Mouse (Mus musculus): ENCODE results near the gene Dnajc5g. TPM values are rescaled to one million over a fixed set of nuclear protein-coding genes. Genes with fewer than 3 reads are reported as not detected.

Gene Dnajc5g
- polyA plus RNA-seq, 1 experiment, result not detected

- Histone ChIP-seq H3K36me3 (ENCODE audit: control insufficient read depth, insufficient read depth, low read length) (peaks cover 15% of the 10 kb centered on the region; the same call in 1 of the 2 replicates), H3K27me3 (ENCODE audit: control insufficient read depth, insufficient read depth, low read length) (no peaks in the 10 kb centered on the region), H3K4me3 (ENCODE audit: low read depth, low read length) (no peak overlapping the region), H3K27ac (ENCODE audit: insufficient read depth, low read depth, low read length) (no peak overlapping the region), H3K4me1 (ENCODE audit: control insufficient read depth, insufficient read depth, insufficient read length, low read length) (peaks cover 2% of the 10 kb centered on the region; the same call in 1 of the 2 replicates)
- TF ChIP-seq CTCF (IDR thresholded peaks at IDR 0.05; ENCODE audit: extremely low read depth, insufficient read length, insufficient replicate concordance, low read depth, low read length) (no peak), POLR2A (IDR thresholded peaks at IDR 0.05; ENCODE audit: low read depth, low read length) (no peak)
- WGBS, result 68% methylated on average over 3 of the region's 3 CpGs
Measured at GRCm38 (mm10) chr5:31080795-31081164, 25.3 kb upstream of the Dnajc5g start.

DNA sequence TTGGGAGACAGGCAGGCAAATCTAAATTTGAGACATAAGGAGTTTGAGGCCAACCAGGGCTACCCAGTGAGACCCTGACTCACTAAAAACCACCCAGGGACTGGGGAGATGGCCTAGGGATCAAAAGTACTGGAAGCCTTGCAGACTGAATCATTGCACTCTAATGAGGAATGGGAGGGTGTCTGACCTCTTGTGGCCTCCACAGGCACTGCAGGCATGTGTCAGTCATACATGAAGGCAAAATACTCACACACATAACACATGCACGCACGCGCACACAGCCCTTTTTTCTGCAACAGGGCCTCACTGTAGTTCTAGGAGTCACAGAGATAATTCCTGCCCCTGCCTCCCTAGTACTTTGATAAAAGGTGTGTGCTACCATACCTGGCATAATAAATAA lies 24.7 kb upstream of the Dnajc5g start:
- WGBS, result 86% methylated on average over 3 of the region's 3 CpGs
- Histone ChIP-seq H3K36me3 (ENCODE audit: control insufficient read depth, insufficient read depth, low read length) (peaks cover 13% of the 10 kb centered on the region; the same call in 1 of the 2 replicates), H3K27me3 (ENCODE audit: control insufficient read depth, insufficient read depth, low read length) (no peaks in the 10 kb centered on the region), H3K4me3 (ENCODE audit: low read depth, low read length) (no peak overlapping the region), H3K4me1 (ENCODE audit: control insufficient read depth, insufficient read depth, insufficient read length, low read length) (peaks cover 2% of the 10 kb centered on the region; the same call in 1 of the 2 replicates), H3K27ac (ENCODE audit: insufficient read depth, low read depth, low read length) (no peak overlapping the region)
- TF ChIP-seq CTCF (IDR thresholded peaks at IDR 0.05; ENCODE audit: extremely low read depth, insufficient read length, insufficient replicate concordance, low read depth, low read length), result peak; percentile 74; the same call in 1 of the 2 replicates
- TF ChIP-seq POLR2A (IDR thresholded peaks at IDR 0.05; ENCODE audit: low read depth, low read length), result no peak

- 21% methylated on average over 5 of the region's 5 CpGs for WGBS
- Histone ChIP-seq H3K36me3 (ENCODE audit: control insufficient read depth, insufficient read depth, low read length) (peaks cover 7% of the 10 kb centered on the region; the same call in 1 of the 2 replicates), H3K4me1 (ENCODE audit: control insufficient read depth, insufficient read depth, insufficient read length, low read length) (peaks cover 2% of the 10 kb centered on the region; the same call in 1 of the 2 replicates), H3K4me3 (ENCODE audit: low read depth, low read length) (no peak overlapping the region), H3K27me3 (ENCODE audit: control insufficient read depth, insufficient read depth, low read length) (no peaks in the 10 kb centered on the region), H3K27ac (ENCODE audit: insufficient read depth, low read depth, low read length) (no peak overlapping the region)
- TF ChIP-seq POLR2A (IDR thresholded peaks at IDR 0.05; ENCODE audit: low read depth, low read length), result no peak
- TF ChIP-seq CTCF (IDR thresholded peaks at IDR 0.05; ENCODE audit: extremely low read depth, insufficient read length, insufficient replicate concordance, low read depth, low read length), result peak; percentile 47; the same call in 1 of the 2 replicates
Measured at GRCm38 (mm10) chr5:31082355-31082754, 23.7 kb upstream of the Dnajc5g start.

GRCm38 (mm10) chr5:31082935-31083625 lies 23.0 kb upstream of the Dnajc5g start:
- TF ChIP-seq CTCF (IDR thresholded peaks at IDR 0.05; ENCODE audit: extremely low read depth, insufficient read length, insufficient replicate concordance, low read depth, low read length), result no peak
- TF ChIP-seq POLR2A (IDR thresholded peaks at IDR 0.05; ENCODE audit: low read depth, low read length), result no peak
- H3K4me1 ChIP-seq (ENCODE audit: control insufficient read depth, insufficient read depth, insufficient read length, low read length), result peaks cover 2% of the 10 kb centered on the region; the same call in 1 of the 2 replicates
- no peaks in the 10 kb centered on the region for H3K27me3 ChIP-seq (ENCODE audit: control insufficient read depth, insufficient read depth, low read length)
- peaks cover 4% of the 10 kb centered on the region; the same call in 1 of the 2 replicates for H3K36me3 ChIP-seq (ENCODE audit: control insufficient read depth, insufficient read depth, low read length)
- 37% methylated on average over 12 of the region's 12 CpGs for WGBS
- H3K27ac ChIP-seq (ENCODE audit: insufficient read depth, low read depth, low read length), result no peak overlapping the region
- no peak overlapping the region for H3K4me3 ChIP-seq (ENCODE audit: low read depth, low read length)

DNA sequence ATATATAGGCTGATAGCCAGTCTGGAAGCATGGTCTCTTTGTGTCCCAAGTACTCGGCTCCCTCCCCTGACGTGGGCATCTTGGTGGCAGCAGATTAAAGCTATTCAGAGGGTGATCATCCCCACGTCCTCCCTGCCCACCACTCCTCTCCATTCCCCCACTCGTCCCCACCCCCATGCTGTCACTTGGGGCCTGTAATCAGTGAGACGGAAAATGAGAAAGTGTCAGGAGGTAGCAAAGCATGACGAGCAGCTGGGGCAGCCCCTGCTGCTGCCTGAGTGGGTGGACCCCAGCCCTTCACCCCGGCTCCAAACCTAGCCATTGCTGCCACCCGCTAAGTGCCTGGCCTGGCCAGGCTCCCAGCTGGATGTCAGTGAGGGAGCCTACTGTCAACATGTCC lies 22.1 kb upstream of the Dnajc5g start:
- Histone ChIP-seq H3K4me3 (ENCODE audit: low read depth, low read length) (no peak overlapping the region), H3K4me1 (ENCODE audit: control insufficient read depth, insufficient read depth, insufficient read length, low read length) (peaks cover 2% of the 10 kb centered on the region; the same call in 1 of the 2 replicates), H3K36me3 (ENCODE audit: control insufficient read depth, insufficient read depth, low read length) (no peaks in the 10 kb centered on the region), H3K27ac (ENCODE audit: insufficient read depth, low read depth, low read length) (no peak overlapping the region), H3K27me3 (ENCODE audit: control insufficient read depth, insufficient read depth, low read length) (no peaks in the 10 kb centered on the region)
- WGBS, result 53% methylated on average over 8 of the region's 8 CpGs
- no peak for TF ChIP-seq POLR2A (IDR thresholded peaks at IDR 0.05; ENCODE audit: low read depth, low read length)
- no peak for TF ChIP-seq CTCF (IDR thresholded peaks at IDR 0.05; ENCODE audit: extremely low read depth, insufficient read length, insufficient replicate concordance, low read depth, low read length)

- H3K4me3 ChIP-seq (ENCODE audit: low read depth, low read length), result no peak overlapping the region
- WGBS, result 25% methylated on average over 7 of the region's 7 CpGs
- no peak overlapping the region for H3K27ac ChIP-seq (ENCODE audit: insufficient read depth, low read depth, low read length)
- H3K4me1 ChIP-seq (ENCODE audit: control insufficient read depth, insufficient read depth, insufficient read length, low read length), result peaks cover 2% of the 10 kb centered on the region; the same call in 1 of the 2 replicates
- no peaks in the 10 kb centered on the region for H3K36me3 ChIP-seq (ENCODE audit: control insufficient read depth, insufficient read depth, low read length)
- no peak for TF ChIP-seq POLR2A (IDR thresholded peaks at IDR 0.05; ENCODE audit: low read depth, low read length)
- peaks cover 13% of the 10 kb centered on the region for H3K27me3 ChIP-seq (ENCODE audit: control insufficient read depth, insufficient read depth, low read length)
Measured at GRCm38 (mm10) chr5:31086606-31087005, 19.5 kb upstream of the Dnajc5g start.

- Histone ChIP-seq H3K4me1 (ENCODE audit: control insufficient read depth, insufficient read depth, insufficient read length, low read length) (peaks cover 2% of the 10 kb centered on the region; the same call in 1 of the 2 replicates), H3K27me3 (ENCODE audit: control insufficient read depth, insufficient read depth, low read length) (peaks cover 19% of the 10 kb centered on the region), H3K4me3 (ENCODE audit: low read depth, low read length) (no peak overlapping the region), H3K27ac (ENCODE audit: insufficient read depth, low read depth, low read length) (no peak overlapping the region), H3K36me3 (ENCODE audit: control insufficient read depth, insufficient read depth, low read length) (no peaks in the 10 kb centered on the region)
- TF ChIP-seq CTCF (IDR thresholded peaks at IDR 0.05; ENCODE audit: extremely low read depth, insufficient read length, insufficient replicate concordance, low read depth, low read length) (no peak), POLR2A (IDR thresholded peaks at IDR 0.05; ENCODE audit: low read depth, low read length) (no peak)
- WGBS, result 71% methylated on average over 2 of the region's 2 CpGs
Measured at GRCm38 (mm10) chr5:31087131-31087530, 19.0 kb upstream of the Dnajc5g start.
